Mouse (Mus musculus) midbrain, postnatal 0 days (tissue): ENCODE results near the gene Rb1. TPM values are rescaled to one million over a fixed set of nuclear protein-coding genes. Genes with fewer than 3 reads are reported as not detected.

ENCODE experiments used
- ATAC-seq: fragments of 200-750 bp; cut with Nextera tagmentation; 2 replicates; pipeline ENCODE4 v1.8.0; 2017; ENCODE audit warnings: moderate number of reproducible peaks, mild to moderate bottlenecking, moderate TSS enrichment, moderate library complexity; ENCODE audit not compliant: low FRiP score
- DNase-seq: peaks from one replicate; pipeline ENCODE4 v3.0.0-alpha.2; 2015; ENCODE audit warnings: low spot score
- H3K27ac ChIP-seq: fragments of 300-500 bp; sonication (generic); 2 replicates; pipeline ENCODE4 v1.5.1; 2014; ENCODE audit warnings: low read depth, mild to moderate bottlenecking, low read length, mixed read lengths
- H3K27me3 ChIP-seq: fragments of 300-500 bp; sonication (generic); 2 replicates; pipeline ENCODE4 v1.6.1; 2014; ENCODE audit warnings: low read length, control low read depth, mixed read lengths; ENCODE audit not compliant: insufficient read depth
- H3K36me3 ChIP-seq: fragments of 300-500 bp; sonication (generic); 2 replicates; pipeline ENCODE4 v1.6.1; 2014; ENCODE audit warnings: low read length, control low read depth, mixed read lengths; ENCODE audit not compliant: insufficient read depth
- H3K4me1 ChIP-seq: fragments of 300-500 bp; sonication (generic); 2 replicates; pipeline ENCODE4 v1.6.1; 2014; ENCODE audit warnings: mild to moderate bottlenecking, control low read depth, antibody characterized with exemption, low read length, mixed read lengths; ENCODE audit not compliant: insufficient read depth
- H3K4me2 ChIP-seq: fragments of 300-500 bp; sonication (generic); 2 replicates; pipeline ENCODE4 v1.6.1; 2014; ENCODE audit warnings: low read depth, mild to moderate bottlenecking, low read length, mixed read lengths; ENCODE audit not compliant: poor library complexity, severe bottlenecking
- H3K4me3 ChIP-seq: fragments of 300-500 bp; sonication (generic); 2 replicates; pipeline ENCODE4 v1.5.1; 2014; ENCODE audit warnings: low read depth, mild to moderate bottlenecking, low read length, moderate library complexity
- H3K9ac ChIP-seq: fragments of 300-500 bp; sonication (generic); replicated peaks from 2 replicates; pipeline ENCODE4 v1.6.1; 2014; ENCODE audit warnings: mild to moderate bottlenecking, low read length, moderate library complexity, mixed read lengths; ENCODE audit not compliant: poor library complexity, severe bottlenecking
- H3K9me3 ChIP-seq: fragments of 300-500 bp; sonication (generic); 2 replicates; pipeline ENCODE4 v1.6.1; 2016; ENCODE audit warnings: low read length, control low read depth
- CTCF ChIP-seq: IDR thresholded peaks from 2 replicates; pipeline ENCODE4 v1.5.1; 2016; ENCODE audit warnings: antibody characterized with exemption, mild to moderate bottlenecking
- WGBS: fragments of 180-500 bp; shearing (Covaris S2); extraction: QIAGEN DNeasy Blood & Tissue Kit; methylation state at CpG from one replicate; pipeline ENCODE4 v1.1.7; 2014; 5-methylcytosine and 5-hydroxymethylcytosine counted together
- polyA plus RNA-seq: library from polyadenylated mRNA; unstranded; fragments of >200 nt; fragmentation: Nextera tagmentation; extraction: Ambion mirVana; gene quantifications from 2 replicates; pipeline ENCODE4 v1.2.1, GENCODE M21; 2015
- total RNA-seq: library from RNA; depleted of rRNA; stranded (reverse); fragments of >200 nt; gene quantifications from 2 replicates; pipeline ENCODE4 v1.2.3, GENCODE M21; 2014

Rb1 gene
- total and polyA plus RNA-seq, 2 experiments from 2014 or later: 17.3 to 32.7 TPM

DNA sequence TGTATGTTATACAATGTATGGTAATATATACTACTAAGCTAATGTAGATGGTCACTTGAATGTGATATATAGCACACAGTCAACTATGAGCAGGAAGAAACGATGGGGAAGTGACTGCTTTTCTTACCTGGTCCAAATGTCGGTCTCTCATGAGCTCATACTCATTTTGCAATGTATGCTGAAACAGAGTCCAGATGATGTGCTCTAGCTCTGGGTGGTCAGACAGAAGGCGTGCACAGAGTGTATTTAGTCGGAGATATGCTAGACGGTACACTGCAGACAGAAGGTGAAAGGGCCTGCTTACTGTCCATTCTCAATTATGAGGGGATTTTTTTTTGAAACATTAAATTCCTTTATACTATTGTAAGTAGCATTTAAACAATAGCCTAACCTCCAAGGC lies 114.1 kb downstream of the Rb1 start:
- Histone ChIP-seq H3K27me3 (no peaks in the 10 kb centered on the region), H3K4me1 (no peaks in the 10 kb centered on the region), H3K36me3 (peaks cover 4% of the 10 kb centered on the region; the same call in 1 of the 2 replicates), H3K27ac (no peak overlapping the region), H3K9ac (no peak overlapping the region), H3K4me3 (no peak overlapping the region), H3K4me2 (no peak overlapping the region), H3K9me3 (no peaks in the 10 kb centered on the region)
- ATAC-seq: no peak
- TF ChIP-seq CTCF: no peak
- WGBS: 94% methylated on average over 5 of the region's 5 CpGs
- DNase-seq: no peak

DNA sequence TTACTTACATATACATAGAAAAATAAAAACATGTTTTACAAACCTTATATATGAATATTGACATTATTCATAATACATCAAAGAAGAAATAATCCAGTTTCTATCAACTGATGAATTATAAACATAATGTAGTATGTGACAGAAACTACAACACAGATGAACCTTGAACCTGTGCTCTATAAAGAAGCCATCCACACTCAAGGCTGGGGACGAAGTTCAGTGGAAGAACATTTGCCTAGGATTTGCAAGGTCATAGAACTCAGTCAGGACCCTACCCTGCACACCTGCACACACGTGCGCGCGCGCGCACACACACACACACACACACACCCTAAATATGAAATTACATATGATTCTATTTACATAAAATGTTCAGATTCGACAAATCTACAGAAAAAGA lies 115.4 kb downstream of the Rb1 start:
- Histone ChIP-seq H3K27ac (no peak overlapping the region), H3K4me3 (no peak overlapping the region), H3K4me2 (no peak overlapping the region), H3K4me1 (no peaks in the 10 kb centered on the region), H3K9me3 (no peaks in the 10 kb centered on the region), H3K36me3 (peaks cover under 1% of the 10 kb centered on the region; the same call in 1 of the 2 replicates), H3K27me3 (no peaks in the 10 kb centered on the region), H3K9ac (no peak overlapping the region)
- no peak for TF ChIP-seq CTCF
- ATAC-seq: no peak
- DNase-seq: no peak
- 96% methylated on average over 8 of the region's 8 CpGs for WGBS

DNA sequence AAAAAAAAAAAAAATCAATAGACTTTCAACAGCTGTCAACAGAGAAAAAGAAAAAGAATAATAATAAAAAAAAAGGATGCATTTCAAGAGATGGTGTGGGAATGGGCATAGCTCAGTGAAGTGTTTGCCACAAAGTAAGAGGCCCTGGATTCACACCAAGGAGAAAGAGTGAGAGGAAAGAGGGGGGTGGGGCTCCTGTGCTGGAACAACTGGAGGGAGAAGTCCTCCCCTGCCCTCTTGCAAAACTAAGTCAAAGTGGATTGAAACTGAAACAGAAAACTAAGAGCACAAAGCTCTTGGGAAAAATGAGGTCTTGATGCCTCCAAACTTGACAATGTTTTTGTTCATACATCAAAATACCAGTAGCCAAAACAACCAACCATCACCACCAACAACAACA lies 116.4 kb downstream of the Rb1 start:
- no peak overlapping the region for H3K27ac ChIP-seq
- H3K4me1 ChIP-seq: no peaks in the 10 kb centered on the region
- H3K27me3 ChIP-seq: no peaks in the 10 kb centered on the region
- DNase-seq (no peak), ATAC-seq (no peak)
- no peak overlapping the region for H3K4me2 ChIP-seq
- no peaks in the 10 kb centered on the region for H3K9me3 ChIP-seq
- H3K9ac ChIP-seq: no peak overlapping the region
- TF ChIP-seq CTCF: no peak
- peaks cover 8% of the 10 kb centered on the region for H3K36me3 ChIP-seq
- H3K4me3 ChIP-seq: no peak overlapping the region

DNA sequence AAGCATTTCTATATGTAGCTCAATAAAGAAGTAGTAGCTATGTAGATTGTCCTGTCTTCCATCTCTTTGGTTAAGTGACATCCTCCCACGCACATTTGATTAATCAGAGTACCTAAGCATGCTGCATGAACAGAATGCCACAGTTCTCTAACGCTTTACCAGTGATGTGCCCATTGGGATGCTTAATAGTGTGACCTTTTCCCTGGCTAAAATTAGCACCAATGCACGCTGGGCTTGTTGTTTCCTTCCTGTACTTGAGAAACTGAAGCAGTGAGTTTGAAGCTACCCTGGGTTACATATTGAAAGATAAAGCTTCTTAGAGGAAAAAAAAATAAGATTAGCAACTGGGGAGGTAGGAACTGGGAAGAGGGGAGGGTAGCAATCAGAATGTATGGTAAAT lies 121.6 kb downstream of the Rb1 start:
- peaks cover 8% of the 10 kb centered on the region for H3K36me3 ChIP-seq
- no peak overlapping the region for H3K9ac ChIP-seq
- WGBS: 86% methylated on average over 3 of the region's 3 CpGs
- no peak for TF ChIP-seq CTCF
- no peak overlapping the region for H3K4me3 ChIP-seq
- ATAC-seq (no peak), DNase-seq (no peak)
- no peaks in the 10 kb centered on the region for H3K9me3 ChIP-seq
- no peak overlapping the region for H3K27ac ChIP-seq
- H3K27me3 ChIP-seq: no peaks in the 10 kb centered on the region
- H3K4me1 ChIP-seq: no peaks in the 10 kb centered on the region
- no peak overlapping the region for H3K4me2 ChIP-seq

DNA sequence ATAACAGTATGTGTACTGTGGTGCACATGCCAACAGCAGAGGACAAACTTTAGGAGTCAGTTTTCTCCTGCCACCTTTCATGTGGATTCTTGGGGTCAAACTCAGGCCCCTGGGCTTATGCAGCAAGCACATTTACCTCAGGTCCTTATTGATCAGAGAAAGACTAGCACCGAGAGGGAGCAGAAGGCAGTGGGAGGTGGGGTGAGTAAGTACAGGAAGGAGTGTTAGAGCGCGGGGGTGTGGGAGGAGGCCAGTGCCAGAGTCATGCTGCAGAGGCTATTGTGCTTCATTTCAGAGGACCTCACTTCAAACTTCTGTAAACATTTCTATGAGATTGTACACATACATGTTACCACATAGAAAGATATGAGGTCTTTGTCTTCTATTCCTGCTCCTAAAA lies 124.2 kb downstream of the Rb1 start:
- no peaks in the 10 kb centered on the region for H3K4me1 ChIP-seq
- no peak for ATAC-seq
- DNase-seq: no peak
- WGBS: 81% methylated on average over 3 of the region's 3 CpGs
- no peak overlapping the region for H3K4me3 ChIP-seq
- H3K9me3 ChIP-seq: no peaks in the 10 kb centered on the region
- H3K36me3 ChIP-seq: peaks cover 18% of the 10 kb centered on the region
- no peak overlapping the region for H3K27ac ChIP-seq
- H3K4me2 ChIP-seq: no peak overlapping the region
- no peaks in the 10 kb centered on the region for H3K27me3 ChIP-seq
- no peak overlapping the region for H3K9ac ChIP-seq
- no peak for TF ChIP-seq CTCF

DNA sequence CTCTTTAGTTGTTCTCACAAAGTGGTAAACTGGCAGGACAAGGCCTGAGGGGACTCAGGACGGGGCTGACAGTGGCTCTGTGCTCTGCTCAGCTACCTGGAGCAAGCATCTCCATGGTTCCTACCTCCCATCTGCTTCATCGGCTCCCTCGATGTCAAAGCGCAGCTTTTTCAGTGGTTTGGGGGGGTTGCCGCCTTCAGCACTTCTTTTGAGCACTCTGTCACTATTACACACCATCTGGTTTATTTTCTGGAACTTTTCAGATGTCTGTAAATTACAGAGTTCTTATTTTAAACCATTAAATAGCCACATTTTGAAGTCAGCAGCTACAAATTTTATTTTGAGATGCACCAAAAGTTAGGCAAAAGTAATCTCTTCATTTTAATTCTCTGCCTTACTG lies 126.6 kb downstream of the Rb1 start:
- DNase-seq: no peak
- Histone ChIP-seq H3K9ac (no peak overlapping the region), H3K4me3 (no peak overlapping the region), H3K36me3 (peaks cover 17% of the 10 kb centered on the region), H3K27me3 (no peaks in the 10 kb centered on the region), H3K4me1 (no peaks in the 10 kb centered on the region), H3K9me3 (no peaks in the 10 kb centered on the region), H3K4me2 (no peak overlapping the region), H3K27ac (no peak overlapping the region)
- no peak for TF ChIP-seq CTCF
- WGBS: 71% methylated on average over 5 of the region's 5 CpGs
- no peak for ATAC-seq
